Mouse (Mus musculus) retina, adult 2 months (tissue): ENCODE measurements around the gene Wdr25.
"Not testable (repeated sequence)": the region's sequence is repeated elsewhere in the genome, so short reads cannot be mapped to it uniquely, and the experiment has no call there.

Source experiments
- DNase-seq: peaks from one replicate; pipeline ENCODE4 v3.0.0-alpha.2; 2012; ENCODE audit warnings: low read depth, low spot score

The Wdr25 gene

DNA sequence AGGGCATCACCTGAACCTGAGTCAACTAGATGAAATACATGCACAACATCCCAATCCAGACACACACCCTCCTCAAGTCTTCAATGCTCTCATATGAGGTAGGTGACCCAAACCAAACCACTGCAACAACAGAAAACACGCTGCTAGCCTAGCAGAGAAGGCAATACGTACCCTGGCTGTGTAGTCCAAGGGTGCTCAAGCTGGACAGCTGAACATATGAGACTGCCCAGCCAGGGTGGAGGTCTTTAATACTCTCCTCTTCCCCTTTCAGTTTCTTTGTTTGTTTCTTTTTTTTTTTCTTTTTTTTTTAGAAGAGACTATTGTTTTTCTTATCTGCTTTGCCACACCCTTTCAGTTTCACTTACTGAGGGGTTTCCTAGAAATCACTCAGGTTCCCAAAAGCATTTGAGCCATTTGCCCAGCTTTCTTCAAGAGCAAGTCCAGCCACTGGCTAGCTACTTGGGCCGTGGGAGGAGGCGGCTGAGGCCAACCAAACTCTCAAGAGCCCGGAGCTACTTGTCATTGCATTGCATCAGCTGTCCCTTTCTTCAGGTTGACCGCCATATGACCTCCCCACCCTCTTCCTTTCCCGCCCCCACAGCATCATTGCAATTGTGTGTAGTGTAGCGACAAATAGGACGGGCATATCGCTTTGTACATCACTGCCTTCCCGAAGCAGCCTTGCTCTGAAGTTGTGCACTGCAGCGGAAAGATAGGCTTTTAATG, at the start of gene Wdr25:
Wdr25 (plus strand) TSS at position 643 of the 726 bp plus-strand sequence.
- DNase-seq, result no peak

DNA sequence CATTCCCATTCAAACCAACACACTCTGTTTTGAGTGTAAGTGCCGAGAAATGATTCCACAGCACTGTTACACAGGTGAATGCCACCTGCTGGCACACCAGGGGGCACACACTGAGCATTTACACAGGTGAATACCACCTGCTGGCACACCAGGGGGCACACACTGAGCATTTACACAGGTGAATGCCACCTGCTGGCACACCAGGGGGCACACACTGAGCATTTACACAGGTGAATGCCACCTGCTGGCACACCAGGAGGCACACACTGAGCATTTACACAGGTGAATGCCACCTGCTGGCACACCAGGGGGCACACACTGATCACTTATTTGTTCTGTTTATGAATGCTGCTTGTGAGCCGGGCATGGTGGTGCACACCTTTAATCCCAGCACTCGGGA, 45.4 kb upstream of the Wdr25 start:
- not testable (repeated sequence) for DNase-seq

DNA sequence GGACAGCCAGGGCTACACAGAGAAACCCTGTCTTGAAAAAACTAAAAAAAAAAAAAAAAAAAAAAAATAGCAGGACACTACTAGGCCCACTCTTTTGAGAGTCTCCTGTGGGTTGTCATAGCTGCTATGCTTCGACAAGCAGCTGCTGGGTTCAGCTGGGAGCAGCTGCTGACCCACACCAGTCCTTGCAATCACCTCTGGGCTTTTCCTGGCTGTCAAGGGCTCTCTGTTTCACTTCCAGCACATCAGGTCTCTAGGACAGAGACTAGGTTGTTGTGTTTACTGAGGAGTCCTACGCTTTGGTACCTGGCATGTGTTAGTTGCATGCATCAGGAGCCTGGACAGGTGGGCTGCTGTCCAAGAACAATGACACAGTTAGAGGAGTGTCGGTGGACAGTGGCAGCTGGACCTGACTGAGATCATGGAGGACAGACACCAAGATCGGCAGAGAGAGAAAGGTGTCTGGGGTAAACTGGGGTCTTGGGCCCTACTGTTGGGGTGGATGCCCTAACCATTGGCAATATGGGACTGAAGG, 43.9 kb upstream of the Wdr25 start:
- DNase-seq, result no peak

DNA sequence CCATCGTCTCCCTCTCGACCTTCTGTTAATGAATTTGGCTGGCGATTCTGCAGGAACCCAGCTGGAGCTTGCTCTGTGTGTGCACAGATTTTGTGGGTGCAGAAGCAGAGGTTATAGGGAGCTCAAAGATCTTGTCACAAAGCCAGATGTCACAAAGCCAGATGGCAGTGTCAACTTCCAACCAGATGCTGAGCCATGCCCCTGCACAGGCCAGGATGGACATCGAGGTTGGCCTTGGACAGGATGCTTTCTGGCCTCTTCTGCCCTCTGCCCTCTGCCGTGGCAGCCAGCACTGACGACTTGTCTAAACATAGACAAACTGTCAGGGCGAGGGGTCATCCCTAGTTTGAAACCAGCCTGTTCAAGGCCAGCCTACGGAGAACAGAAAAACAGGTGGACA, 43.3 kb upstream of the Wdr25 start:
- DNase-seq, result peak; percentile 22

DNA sequence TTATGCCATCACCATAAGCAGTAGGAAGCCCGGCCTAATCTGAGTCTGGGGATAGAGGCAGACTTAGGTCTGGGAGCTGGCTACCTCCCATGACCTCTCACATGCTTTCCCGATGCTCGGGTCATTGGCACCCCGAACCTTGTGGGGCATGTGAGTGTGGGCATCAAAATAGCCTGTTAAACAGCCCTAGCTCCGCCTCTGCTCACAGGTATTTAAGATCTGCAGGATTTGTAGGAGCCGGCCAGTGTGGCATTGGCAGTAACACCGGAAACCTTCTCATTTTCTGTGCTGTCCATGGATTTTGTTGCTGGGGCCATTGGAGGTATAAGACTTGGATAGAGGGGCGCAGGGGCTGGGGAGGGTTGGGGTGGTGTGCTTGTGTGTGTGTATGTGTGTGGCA, 42.5 kb upstream of the Wdr25 start:
- DNase-seq, result no peak

DNA sequence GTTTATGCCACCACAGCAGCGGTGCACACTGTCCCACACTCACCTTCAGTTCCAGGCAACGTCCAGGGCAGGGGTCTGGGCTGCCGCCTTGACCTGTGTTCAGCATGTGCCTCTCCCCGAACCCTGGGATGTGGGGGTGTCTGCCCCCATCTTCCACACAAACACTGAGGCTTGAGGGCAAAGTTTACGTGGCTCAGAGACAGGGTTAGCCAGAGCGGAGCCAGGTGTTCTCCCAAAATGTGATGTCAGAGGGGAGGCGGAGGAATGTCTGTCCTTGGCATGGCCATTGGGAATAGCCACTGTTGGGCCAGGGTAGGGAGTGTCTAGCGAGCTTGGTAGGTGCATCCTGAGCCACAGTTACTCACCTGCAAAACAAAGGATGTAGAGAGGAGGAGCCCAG, 40.6 kb upstream of the Wdr25 start:
- DNase-seq, result no peak

DNA sequence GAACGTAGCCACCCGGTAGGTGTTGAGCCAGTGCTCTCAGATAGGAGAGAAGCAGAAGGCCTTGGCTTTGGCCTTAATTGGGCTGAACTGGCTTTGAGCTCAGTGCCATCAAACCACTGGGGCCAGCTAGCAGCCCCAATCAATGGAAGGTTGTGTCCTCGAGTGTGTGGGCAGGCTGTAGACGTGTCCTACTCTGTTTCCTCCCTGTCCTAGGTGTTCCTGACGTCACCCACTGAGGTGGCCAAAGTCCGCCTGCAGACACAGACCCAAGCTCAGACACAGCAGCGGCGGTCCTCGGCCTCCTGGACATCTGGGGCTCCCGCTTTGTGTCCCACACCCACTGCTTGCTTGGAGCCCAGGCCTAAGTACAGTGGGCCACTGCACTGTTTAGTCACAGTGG, 38.4 kb upstream of the Wdr25 start:
- no peak for DNase-seq

DNA sequence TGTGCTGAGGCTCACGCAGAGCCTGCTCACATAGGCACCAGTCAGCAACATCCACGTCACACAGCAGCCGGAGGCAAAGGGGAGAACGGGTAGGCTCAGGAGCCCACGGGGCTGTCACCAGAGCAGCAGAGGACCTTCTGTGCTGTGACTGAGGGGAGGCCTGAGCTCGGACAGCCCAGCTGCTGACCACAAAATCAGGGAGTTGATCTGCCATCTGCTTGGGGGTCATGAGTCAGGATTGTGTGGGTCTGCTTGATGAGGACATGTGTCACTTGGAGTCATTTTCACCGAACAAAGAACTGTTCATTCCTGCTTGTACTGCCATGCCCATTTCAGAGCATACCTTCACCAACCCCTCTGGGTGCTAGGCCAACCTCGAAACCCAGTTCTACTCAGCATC, 37.2 kb upstream of the Wdr25 start:
- no peak for DNase-seq

DNA sequence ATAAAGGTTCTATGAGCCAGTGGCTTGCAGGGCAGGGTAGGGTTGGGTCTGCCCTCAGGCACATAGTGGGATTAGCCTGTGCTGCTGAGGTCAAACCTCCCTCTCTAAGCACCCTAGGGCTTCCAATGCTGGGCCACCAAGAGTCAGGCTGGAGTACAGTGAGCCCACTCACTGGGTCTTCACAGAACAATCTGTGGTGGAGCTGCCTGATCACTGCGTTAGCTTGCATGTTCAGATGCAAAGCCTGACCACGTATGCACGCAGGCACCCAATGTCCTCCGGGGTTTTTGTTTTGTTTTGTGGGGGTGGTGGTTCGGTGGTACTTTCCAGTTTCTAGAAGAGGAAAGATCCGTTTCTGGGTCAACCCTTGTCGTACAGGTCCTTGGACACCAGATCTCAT, 36.3 kb upstream of the Wdr25 start:
- DNase-seq, result no peak

DNA sequence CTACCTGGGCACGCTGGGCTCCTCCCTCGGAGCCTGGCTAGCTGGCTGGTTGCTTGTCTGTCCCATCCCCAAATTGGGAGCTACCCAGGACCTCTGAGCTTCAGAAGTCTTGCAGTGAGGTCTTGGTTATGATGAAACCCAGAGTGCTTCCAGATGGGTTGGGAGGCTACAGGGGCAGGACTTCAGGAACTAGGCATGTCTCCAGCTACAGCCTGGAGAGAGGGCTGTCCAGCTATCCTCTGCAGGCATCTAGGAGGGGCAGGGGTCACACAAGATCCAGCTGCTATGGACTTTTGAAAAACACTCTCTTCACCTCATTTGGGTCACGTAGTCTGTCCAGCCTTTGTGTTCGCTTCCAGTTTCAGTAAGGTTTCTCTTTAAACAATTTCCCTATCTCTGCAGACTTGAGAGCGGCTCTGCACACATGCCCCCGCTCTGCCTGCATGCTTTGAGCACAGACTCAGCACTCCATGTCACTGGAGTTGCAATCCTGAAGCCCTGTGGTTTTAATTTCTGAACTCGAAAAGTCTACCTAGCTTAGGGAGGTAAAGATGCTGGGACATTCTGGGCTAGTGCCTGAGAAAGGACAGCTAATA, 35.7 kb upstream of the Wdr25 start:
- no peak for DNase-seq

DNA sequence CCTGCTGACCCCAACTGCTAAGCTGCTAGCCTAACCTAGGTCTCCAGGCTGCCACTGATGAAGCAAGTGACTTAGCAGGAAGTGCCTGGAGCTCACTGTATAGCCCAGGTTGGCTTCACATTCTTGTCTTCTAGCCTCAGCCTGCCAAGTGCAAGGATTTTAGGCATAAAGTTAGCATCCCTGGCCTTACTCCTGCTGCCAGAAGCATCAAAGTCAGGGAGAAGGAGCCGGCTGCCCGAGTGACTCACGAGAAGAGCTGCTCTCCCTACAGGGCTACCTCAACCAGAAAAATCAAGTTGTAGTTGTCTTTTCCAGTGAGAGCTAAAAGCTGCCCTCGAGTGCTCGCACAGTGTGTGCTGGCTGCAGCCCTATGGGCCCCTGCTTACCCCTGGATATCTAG, 34.9 kb upstream of the Wdr25 start:
- DNase-seq, result no peak

DNA sequence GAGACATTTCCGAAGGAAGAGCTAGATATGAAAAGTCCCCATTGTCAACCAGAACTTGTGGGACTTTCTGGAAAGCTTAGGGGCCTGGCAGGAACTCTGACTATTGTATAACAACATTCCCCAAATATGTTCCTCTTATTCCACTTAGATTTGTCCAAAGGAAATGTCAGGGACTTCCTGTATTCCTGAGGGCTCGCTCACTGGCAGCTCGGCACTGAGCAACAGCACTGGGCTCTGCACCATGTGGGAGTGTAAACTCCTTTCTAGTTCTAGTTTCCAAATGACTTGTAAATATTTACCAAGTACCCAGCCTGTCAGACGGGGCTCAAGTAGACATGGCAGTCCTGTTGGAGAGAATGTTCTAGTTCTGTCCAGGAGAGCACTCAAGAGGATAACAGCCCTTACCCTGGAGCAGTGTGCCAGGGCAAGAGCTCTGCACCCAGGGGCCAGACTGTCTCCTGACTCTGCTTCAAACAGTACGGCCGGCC, 28.4 kb upstream of the Wdr25 start:
- no peak for DNase-seq

DNA sequence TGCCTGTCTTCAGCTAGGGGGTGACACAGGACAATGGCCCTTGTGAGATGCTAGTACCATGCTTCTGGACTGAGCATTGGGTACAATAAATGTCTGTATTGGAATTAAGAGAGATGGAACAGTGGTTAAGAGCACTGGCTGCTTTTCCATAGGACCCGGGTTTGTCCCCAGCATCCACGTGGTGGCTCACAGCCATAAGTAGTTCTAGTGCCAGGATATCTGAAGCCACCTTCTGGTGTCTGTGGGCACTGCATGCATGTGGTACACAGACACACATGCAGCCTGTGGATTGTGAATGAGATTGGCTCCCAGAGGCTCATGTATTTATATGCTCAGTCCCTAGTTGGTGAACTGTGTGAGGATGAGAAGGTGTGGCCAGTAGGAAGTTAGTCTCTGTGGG, 23.9 kb upstream of the Wdr25 start:
- DNase-seq, result no peak

DNA sequence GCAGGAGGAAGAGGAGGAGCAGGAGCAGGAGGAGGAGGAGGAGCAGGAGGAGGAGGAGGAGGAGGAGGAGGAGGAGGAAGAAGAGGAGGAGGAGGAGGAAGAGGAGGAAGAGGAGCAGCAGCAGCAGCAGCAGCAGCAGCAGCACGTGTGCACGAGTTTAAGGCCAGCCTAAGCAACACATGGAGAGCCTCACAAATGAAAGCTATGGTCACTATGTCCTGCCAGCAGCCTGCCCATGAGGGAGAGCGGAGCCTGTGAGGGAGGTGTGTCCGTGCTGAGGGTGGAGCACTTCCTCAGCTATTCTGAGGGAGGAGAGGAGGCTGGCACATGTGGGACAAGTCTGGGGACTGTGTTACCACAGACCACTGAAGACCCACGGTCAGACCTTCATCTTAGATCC, 20.3 kb upstream of the Wdr25 start:
- no peak for DNase-seq

DNA sequence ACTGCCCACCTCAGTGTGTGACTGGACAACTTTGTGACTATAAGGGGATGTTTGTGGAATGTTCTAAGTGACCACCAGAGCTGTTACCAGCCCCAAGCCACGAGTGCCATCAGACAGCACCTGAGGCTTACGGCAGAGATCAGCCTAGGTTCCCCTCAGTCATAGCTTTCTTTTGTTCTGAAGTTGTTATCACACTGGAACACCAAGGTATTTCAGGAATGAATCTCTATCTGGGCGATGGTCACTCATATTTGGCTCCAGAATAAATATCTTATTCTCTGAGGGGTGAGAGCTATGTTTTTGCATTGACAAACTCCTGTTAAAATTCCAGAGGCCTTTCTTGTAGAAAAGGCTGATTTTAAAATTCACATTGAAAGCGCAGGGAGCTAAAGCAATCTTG, 14.3 kb upstream of the Wdr25 start:
- no peak for DNase-seq

DNA sequence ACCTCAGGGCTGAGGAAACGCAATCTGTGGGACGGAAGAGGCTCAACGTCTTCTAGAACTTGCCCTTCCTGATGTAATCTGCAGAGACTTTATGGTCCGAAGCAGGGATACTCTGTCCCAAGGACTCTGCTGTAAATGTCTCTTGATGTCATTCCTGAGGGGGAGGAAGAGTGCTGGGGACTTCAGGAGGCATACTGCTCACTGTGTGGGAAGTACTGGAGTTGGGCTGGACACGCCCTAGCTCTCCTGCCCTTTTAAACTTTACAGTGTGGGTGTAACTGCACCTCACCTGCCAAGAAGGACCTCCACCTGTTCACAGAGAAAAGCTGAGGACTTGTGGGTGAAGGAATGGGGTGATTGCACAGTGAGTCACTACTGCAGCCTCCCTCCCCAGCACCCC, 12.8 kb upstream of the Wdr25 start:
- no peak for DNase-seq

DNA sequence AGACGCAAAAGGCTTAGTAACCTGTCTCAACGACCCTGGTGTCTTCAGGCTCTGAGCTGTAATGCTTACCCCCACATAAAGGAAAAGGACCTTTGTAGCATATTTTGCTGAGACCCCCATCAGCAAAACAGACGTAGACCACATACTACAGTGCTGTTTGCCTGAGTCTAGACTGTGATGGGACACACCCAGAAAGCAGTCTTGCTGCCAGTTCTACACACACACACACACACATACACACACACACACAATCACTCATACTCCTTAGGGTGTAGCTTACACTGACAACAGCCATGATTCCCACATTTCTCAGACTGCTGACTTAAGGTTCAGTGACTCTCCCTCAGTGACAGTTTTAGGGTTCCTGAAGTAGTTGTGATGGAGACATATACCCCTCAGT, 12.2 kb upstream of the Wdr25 start:
- no peak for DNase-seq

DNA sequence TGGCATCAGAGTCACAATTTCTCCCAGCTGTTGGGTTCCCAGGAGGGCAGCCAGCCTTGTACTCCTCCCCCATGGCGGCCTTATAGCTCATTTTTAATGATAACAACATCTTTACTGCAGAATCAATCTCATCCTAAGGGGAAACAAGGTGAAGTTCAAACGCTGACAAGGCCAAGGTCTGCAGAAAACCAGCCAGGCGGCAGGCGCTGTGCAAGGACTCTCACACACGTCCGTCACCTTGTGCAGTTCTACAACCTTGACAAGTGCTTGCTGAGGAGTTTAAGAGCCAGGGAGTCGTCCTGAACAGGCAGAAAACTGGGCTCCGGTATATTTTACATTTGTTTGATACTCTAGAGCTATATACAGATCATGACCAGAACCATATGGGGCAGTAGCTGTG, 10.7 kb upstream of the Wdr25 start:
- DNase-seq, result no peak

DNA sequence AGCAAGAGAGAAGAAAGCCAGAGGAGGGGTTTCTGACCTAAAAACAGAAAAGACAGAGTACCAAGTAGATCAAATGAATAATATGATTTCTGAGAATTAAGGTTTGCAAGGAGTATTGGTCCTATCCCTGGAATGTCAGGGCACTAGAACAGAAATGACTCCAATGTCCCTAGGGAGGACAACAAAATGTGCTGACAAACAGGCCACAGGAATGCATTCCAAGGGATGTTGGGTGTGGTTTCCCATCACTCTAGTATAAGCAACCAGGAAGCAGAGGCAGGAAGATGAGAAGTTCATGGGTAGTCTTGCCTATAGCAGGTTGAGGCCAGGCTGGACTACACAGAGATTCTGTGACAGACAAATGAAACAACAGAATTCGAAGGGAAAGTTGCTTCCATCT, 7.5 kb upstream of the Wdr25 start:
- no peak for DNase-seq

DNA sequence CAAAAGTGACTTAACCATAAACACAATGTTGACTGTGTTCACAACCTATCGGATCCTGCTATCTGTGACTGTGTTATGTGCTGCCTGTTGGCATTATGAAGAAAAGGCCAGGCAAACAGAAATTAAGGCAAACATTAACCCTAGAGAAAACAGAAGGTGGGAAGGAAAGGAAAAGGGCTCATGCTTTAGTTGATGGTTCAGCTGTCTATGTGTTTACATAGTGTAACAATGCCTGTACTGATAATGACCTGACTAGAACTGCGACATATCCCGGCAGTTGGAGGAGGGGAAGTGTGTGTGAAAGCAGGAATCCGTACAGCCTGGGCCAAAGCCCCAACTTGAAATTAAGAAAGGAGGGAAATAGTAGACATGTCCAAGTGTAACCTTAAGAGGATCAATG, 6.4 kb upstream of the Wdr25 start:
- no peak for DNase-seq

DNA sequence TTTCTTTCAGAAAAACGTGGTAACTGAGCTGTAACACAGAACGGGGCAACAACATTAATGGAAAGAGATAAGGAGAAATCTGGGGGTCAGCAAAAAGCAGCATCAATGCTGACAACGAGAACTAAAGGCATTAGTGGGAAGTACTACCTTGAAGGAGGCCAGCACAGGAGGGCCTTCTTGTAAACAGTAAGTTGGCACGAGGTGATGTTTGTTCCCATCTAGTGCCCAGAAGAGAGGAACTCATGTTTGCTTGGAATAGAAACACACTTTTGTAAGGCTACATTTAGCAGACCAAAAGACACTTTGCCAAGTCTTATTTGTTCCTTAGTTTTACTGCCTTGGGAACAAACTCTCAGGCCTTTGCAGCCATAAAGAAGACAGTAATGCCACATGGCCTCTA, 4.8 kb upstream of the Wdr25 start:
- DNase-seq, result no peak

DNA sequence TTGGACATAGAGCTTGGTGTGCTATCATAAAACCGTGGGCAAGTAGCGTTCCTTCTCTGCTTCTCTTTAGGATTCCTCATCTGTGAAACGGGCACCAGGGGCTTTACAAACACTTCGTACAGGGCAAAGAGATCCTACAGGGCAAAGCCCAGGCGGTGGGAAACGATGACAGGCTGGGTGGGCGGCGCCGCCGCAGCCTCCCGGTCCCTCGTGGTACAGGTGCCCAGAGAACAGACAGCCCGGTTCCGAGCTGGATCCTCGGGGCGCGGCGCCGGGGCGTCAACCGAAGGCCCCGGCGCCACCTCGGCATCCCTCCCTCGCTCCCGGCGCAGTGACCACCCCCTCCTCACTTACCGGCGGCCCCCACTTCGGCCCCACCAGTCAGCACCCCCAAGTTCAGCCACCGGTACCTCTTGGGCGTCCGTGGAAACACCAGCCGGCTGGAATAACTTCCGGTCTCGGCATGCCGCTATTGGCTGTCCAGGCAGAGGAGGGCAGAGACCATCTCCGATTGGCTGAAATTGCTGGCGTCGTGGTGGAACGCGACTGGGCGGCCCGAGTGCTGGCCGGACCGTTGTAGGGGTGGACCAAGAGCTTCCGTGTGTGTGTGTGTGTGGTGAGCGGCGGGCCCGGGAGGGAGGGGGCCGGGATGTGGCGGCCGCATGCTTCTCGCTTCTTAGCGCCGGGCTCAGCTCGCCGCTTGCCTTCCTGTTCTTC, 442 bp downstream of the Wdr25 start, which contains the start of gene Wars:
Wars (minus strand) TSS at position 460 of the 717 bp plus-strand sequence.
- DNase-seq, result peak; percentile 93

DNA sequence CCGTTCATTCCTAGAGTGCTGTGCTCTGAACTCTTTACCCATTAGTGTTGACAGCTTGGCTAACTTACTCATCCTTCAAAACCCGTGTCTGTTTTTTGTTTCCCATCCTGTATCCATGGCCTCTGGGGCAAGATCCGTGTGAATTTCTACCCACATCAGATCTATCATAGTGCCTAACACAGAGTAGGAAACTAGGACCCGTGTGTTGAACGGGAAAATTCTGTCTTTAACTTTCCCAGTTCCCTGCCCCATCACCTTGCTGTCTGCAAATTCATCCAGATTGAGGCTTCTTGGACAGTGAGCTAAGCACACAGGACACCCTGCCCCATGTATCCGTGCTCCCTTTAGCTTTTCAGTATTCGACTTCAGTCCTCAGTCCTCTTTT, 993 bp downstream of the Wdr25 start:
- no peak for DNase-seq
